Mouse (Mus musculus): ENCODE results near the gene Dnajc16. TPM values are rescaled to one million over a fixed set of nuclear protein-coding genes. Genes with fewer than 3 reads are reported as not detected.

The Dnajc16 gene
- polyA plus RNA-seq, 1 experiment from 2014 or later, result 4.0 TPM

DNA sequence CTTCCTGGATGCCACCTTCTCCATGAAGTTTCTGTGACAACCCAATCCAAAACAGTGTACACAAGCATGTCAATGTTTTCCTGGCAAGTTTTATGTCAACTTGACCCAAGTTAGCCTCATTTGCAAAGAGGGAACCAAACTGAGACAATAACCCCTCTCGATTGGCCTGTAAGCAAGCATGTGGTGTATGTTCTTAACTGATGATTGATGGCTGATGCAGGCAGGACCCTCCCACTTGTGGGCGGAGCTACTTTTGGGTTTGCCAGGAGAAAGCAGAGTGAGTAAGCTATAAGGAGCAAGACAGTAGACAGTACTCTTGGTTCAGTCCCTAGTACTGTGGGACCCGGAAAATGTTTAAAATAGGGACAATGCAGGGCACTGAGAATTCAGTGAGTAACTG is 32.2 kb upstream of the Dnajc16 start:
- H3K4me1 ChIP-seq (ENCODE audit: control insufficient read depth, insufficient read depth, low read length), result no peaks in the 10 kb centered on the region
- H3K36me3 ChIP-seq (replicated peaks; ENCODE audit: control insufficient read depth, insufficient read depth, low read depth, low read length), result no peaks in the 10 kb centered on the region
- H3K27ac ChIP-seq (replicated peaks; ENCODE audit: low read depth, low read length), result no peak overlapping the region
- 67% methylated on average over 3 of the region's 3 CpGs for WGBS
- H3K4me3 ChIP-seq (ENCODE audit: low read depth, low read length), result no peak overlapping the region
- no peaks in the 10 kb centered on the region for H3K27me3 ChIP-seq (ENCODE audit: control insufficient read depth, insufficient read depth, low read length)
- H3K9me3 ChIP-seq (replicated peaks; ENCODE audit: control insufficient read depth, low read length), result no peaks in the 10 kb centered on the region
- no peak overlapping the region for H3K4me2 ChIP-seq (ENCODE audit: low read depth, low read length)
- peak; percentile 43 for DNase-seq (ENCODE audit: low spot score)
- ATAC-seq (replicated peaks; ENCODE audit: insufficient number of reproducible peaks, low FRiP score, low TSS enrichment, low read depth), result no peak
- H3K9ac ChIP-seq (replicated peaks; ENCODE audit: low read length), result no peak overlapping the region

- no peak overlapping the region for H3K27ac ChIP-seq (replicated peaks; ENCODE audit: low read depth, low read length)
- no peaks in the 10 kb centered on the region for H3K27me3 ChIP-seq (ENCODE audit: control insufficient read depth, insufficient read depth, low read length)
- no peaks in the 10 kb centered on the region; the same call in 1 of the 2 replicates for H3K4me1 ChIP-seq (ENCODE audit: control insufficient read depth, insufficient read depth, low read length)
- no peaks in the 10 kb centered on the region for H3K36me3 ChIP-seq (replicated peaks; ENCODE audit: control insufficient read depth, insufficient read depth, low read depth, low read length)
- WGBS, result 73% methylated on average over 10 of the region's 10 CpGs
- ATAC-seq (replicated peaks; ENCODE audit: insufficient number of reproducible peaks, low FRiP score, low TSS enrichment, low read depth), result no peak
- no peak overlapping the region for H3K9ac ChIP-seq (replicated peaks; ENCODE audit: low read length)
- DNase-seq (ENCODE audit: low spot score), result no peak
- H3K4me2 ChIP-seq (ENCODE audit: low read depth, low read length), result no peak overlapping the region
- no peak overlapping the region for H3K4me3 ChIP-seq (ENCODE audit: low read depth, low read length)
- H3K9me3 ChIP-seq (replicated peaks; ENCODE audit: control insufficient read depth, low read length), result no peaks in the 10 kb centered on the region
Observed at GRCm38 (mm10) chr4:141822089-141822488, 31.4 kb upstream of the Dnajc16 start.

DNA sequence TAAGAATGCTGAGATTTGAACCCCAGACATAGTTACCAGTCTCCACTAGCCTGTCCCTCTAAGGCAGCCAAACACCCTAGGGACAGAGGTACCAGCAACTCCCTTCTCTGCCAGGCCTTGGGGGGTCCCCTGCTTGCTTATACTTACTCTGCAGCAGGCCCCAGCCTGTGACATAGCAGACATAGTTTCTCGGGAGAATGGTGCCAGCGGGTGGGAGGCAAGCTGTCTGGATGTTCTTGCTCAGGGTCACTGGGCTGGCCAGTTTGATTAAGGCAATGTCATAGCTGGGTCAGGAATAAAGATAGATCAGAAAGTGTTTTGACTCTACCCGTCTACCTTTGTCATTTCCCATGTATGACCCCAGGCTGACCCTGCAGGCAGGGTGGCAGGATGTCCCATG is 30.4 kb upstream of the Dnajc16 start:
- Histone ChIP-seq H3K27me3 (ENCODE audit: control insufficient read depth, insufficient read depth, low read length) (no peaks in the 10 kb centered on the region), H3K4me3 (ENCODE audit: low read depth, low read length) (no peak overlapping the region), H3K9ac (replicated peaks; ENCODE audit: low read length) (no peak overlapping the region), H3K36me3 (replicated peaks; ENCODE audit: control insufficient read depth, insufficient read depth, low read depth, low read length) (no peaks in the 10 kb centered on the region), H3K9me3 (replicated peaks; ENCODE audit: control insufficient read depth, low read length) (no peaks in the 10 kb centered on the region), H3K4me1 (ENCODE audit: control insufficient read depth, insufficient read depth, low read length) (no peaks in the 10 kb centered on the region; the same call in 1 of the 2 replicates), H3K27ac (replicated peaks; ENCODE audit: low read depth, low read length) (no peak overlapping the region), H3K4me2 (ENCODE audit: low read depth, low read length) (no peak overlapping the region)
- DNase-seq (ENCODE audit: low spot score) (no peak), ATAC-seq (replicated peaks; ENCODE audit: insufficient number of reproducible peaks, low FRiP score, low TSS enrichment, low read depth) (no peak)
- 62% methylated on average over 3 of the region's 3 CpGs for WGBS

DNA sequence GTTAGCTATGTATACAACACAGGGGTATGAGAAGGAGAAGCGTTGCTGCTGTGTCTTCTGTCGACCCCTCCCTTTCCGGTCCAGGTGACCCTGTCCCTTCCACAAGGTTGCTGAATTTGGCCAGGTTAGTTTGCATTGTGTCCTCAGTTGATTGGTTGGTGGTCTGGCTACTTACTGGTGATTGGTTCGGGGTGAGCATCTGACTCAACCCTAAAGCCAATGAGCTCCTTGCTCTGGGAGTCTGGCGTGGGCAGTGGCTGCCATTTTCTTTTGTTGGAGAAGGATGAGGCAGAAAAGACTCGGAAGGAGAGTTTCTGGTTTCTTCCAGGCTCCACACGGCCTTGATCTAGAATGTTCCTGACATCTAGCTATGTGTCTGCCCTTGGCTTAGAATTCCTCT is 28.6 kb upstream of the Dnajc16 start:
- H3K27ac ChIP-seq (replicated peaks; ENCODE audit: low read depth, low read length), result no peak overlapping the region
- no peak for ATAC-seq (replicated peaks; ENCODE audit: insufficient number of reproducible peaks, low FRiP score, low TSS enrichment, low read depth)
- WGBS, result 88% methylated on average over 7 of the region's 7 CpGs

DNA sequence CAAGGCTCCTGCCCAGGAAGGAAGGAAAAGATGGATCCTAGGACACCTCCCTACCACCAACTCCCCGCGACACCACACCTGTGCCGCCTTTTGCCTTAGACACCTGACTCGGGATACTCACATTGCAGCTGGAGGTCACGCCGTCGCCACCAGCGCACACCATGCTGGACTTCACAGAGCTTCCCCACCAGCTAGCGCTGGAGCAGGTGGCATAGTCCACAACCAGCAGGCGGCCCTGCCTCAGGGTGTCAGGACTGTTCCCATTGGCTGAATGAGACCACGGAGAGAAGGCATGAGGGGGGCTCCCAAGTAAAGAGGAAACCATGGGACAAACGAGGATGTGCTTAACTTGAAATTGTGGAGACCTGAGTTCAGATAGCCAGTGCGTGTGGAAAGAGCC is 28.1 kb upstream of the Dnajc16 start:
- Histone ChIP-seq H3K4me1 (ENCODE audit: control insufficient read depth, insufficient read depth, low read length) (no peaks in the 10 kb centered on the region; the same call in 1 of the 2 replicates), H3K27me3 (ENCODE audit: control insufficient read depth, insufficient read depth, low read length) (no peaks in the 10 kb centered on the region), H3K36me3 (replicated peaks; ENCODE audit: control insufficient read depth, insufficient read depth, low read depth, low read length) (peaks cover 1% of the 10 kb centered on the region), H3K4me3 (ENCODE audit: low read depth, low read length) (no peak overlapping the region), H3K4me2 (ENCODE audit: low read depth, low read length) (no peak overlapping the region), H3K9me3 (replicated peaks; ENCODE audit: control insufficient read depth, low read length) (no peaks in the 10 kb centered on the region), H3K27ac (replicated peaks; ENCODE audit: low read depth, low read length) (no peak overlapping the region), H3K9ac (replicated peaks; ENCODE audit: low read length) (no peak overlapping the region)
- WGBS, result 89% methylated on average over 13 of the region's 13 CpGs
- ATAC-seq (replicated peaks; ENCODE audit: insufficient number of reproducible peaks, low FRiP score, low TSS enrichment, low read depth), result no peak
- DNase-seq (ENCODE audit: low spot score), result no peak

More for the DNA sequence above, 28.6 kb upstream of the Dnajc16 start:
- H3K4me2 ChIP-seq (ENCODE audit: low read depth, low read length), result no peak overlapping the region
- no peaks in the 10 kb centered on the region for H3K27me3 ChIP-seq (ENCODE audit: control insufficient read depth, insufficient read depth, low read length)
- no peak for DNase-seq (ENCODE audit: low spot score)
- H3K36me3 ChIP-seq (replicated peaks; ENCODE audit: control insufficient read depth, insufficient read depth, low read depth, low read length), result no peaks in the 10 kb centered on the region
- no peaks in the 10 kb centered on the region for H3K9me3 ChIP-seq (replicated peaks; ENCODE audit: control insufficient read depth, low read length)
- no peak overlapping the region for H3K4me3 ChIP-seq (ENCODE audit: low read depth, low read length)
- H3K4me1 ChIP-seq (ENCODE audit: control insufficient read depth, insufficient read depth, low read length), result no peaks in the 10 kb centered on the region; the same call in 1 of the 2 replicates
- H3K9ac ChIP-seq (replicated peaks; ENCODE audit: low read length), result no peak overlapping the region

GRCm38 (mm10) chr4:141817706-141818105 is 27.0 kb upstream of the Dnajc16 start:
- Histone ChIP-seq H3K9me3 (replicated peaks; ENCODE audit: control insufficient read depth, low read length) (no peaks in the 10 kb centered on the region), H3K4me3 (ENCODE audit: low read depth, low read length) (no peak overlapping the region), H3K27ac (replicated peaks; ENCODE audit: low read depth, low read length) (no peak overlapping the region), H3K27me3 (ENCODE audit: control insufficient read depth, insufficient read depth, low read length) (no peaks in the 10 kb centered on the region), H3K36me3 (replicated peaks; ENCODE audit: control insufficient read depth, insufficient read depth, low read depth, low read length) (peaks cover 3% of the 10 kb centered on the region), H3K4me2 (ENCODE audit: low read depth, low read length) (no peak overlapping the region), H3K9ac (replicated peaks; ENCODE audit: low read length) (no peak overlapping the region), H3K4me1 (ENCODE audit: control insufficient read depth, insufficient read depth, low read length) (no peaks in the 10 kb centered on the region; the same call in 1 of the 2 replicates)
- WGBS, result 63% methylated on average over 10 of the region's 10 CpGs
- DNase-seq (ENCODE audit: low spot score) (no peak), ATAC-seq (replicated peaks; ENCODE audit: insufficient number of reproducible peaks, low FRiP score, low TSS enrichment, low read depth) (no peak)

DNA sequence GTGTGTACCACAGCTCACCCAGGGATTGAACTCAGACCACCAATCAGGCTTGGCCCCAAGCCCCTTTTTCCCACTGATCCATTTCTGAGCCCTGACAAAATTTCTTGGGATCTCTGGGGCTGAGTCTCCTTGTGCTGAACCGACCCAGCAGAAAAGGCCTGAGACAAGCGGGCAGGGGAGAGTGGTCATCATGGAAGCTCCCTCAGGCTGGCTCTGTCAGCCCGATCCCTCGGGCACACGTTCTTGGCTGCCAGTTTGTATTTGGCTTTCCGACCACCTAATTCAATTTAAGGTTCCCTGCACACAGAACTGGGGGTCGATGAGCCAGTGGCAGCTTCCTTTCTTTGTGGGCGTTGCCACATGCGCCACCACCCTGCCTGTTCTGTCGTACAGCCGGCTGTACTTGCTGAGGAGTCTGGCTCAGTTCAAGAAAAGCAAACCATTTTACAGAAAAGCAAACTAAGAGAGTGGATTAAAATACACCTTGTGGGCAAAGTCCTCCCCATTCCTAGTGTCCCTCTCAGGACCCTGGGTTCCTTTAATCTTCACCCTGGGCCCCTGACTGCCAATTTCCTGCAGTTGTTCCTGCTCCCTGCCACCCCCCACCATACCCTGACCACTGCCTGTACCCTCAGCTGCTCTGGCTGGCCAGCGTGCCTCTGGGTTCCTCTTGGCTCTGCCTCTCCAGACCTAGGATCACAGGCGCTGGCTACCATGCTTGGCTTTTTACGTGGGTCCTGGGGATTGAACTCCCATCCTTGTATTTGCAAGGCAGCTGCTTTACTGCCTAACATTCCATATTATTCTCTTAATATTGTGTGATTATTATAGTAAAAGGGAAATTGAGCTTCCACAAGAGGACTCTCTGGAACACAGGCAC is 26.3 kb upstream of the Dnajc16 start:
- no peaks in the 10 kb centered on the region; the same call in 1 of the 2 replicates for H3K4me1 ChIP-seq (ENCODE audit: control insufficient read depth, insufficient read depth, low read length)
- WGBS, result 65% methylated on average over 14 of the region's 14 CpGs
- no peak overlapping the region for H3K4me2 ChIP-seq (ENCODE audit: low read depth, low read length)
- ATAC-seq (replicated peaks; ENCODE audit: insufficient number of reproducible peaks, low FRiP score, low TSS enrichment, low read depth), result no peak
- no peak overlapping the region for H3K9ac ChIP-seq (replicated peaks; ENCODE audit: low read length)
- no peaks in the 10 kb centered on the region for H3K9me3 ChIP-seq (replicated peaks; ENCODE audit: control insufficient read depth, low read length)
- DNase-seq (ENCODE audit: low spot score), result no peak
- H3K4me3 ChIP-seq (ENCODE audit: low read depth, low read length), result no peak overlapping the region
- no peaks in the 10 kb centered on the region for H3K27me3 ChIP-seq (ENCODE audit: control insufficient read depth, insufficient read depth, low read length)
- H3K27ac ChIP-seq (replicated peaks; ENCODE audit: low read depth, low read length), result no peak overlapping the region
- peaks cover 3% of the 10 kb centered on the region for H3K36me3 ChIP-seq (replicated peaks; ENCODE audit: control insufficient read depth, insufficient read depth, low read depth, low read length)

DNA sequence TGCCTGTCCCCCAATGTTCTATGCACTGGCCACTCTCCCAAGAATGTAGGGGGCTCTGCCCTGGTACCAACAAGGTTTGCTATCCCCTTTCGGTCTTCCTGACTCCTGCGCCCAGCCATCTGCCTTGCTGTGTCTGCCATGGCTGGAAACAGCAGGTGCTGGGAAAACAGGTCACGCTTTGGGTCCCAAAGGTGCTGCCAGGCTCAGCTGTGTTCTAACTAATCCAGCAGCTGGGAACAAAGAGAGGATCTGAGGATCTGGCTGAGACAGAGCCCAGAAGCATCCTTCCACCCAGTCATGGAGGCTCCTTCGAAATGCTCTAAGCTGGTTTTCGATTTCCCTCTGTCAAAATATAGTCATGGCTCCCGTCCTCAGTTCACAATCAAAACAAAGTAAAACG is 25.5 kb upstream of the Dnajc16 start:
- Histone ChIP-seq H3K27ac (replicated peaks; ENCODE audit: low read depth, low read length) (no peak overlapping the region), H3K36me3 (replicated peaks; ENCODE audit: control insufficient read depth, insufficient read depth, low read depth, low read length) (peaks cover 3% of the 10 kb centered on the region), H3K27me3 (ENCODE audit: control insufficient read depth, insufficient read depth, low read length) (no peaks in the 10 kb centered on the region), H3K4me2 (ENCODE audit: low read depth, low read length) (no peak overlapping the region), H3K4me3 (ENCODE audit: low read depth, low read length) (no peak overlapping the region), H3K9me3 (replicated peaks; ENCODE audit: control insufficient read depth, low read length) (no peaks in the 10 kb centered on the region), H3K9ac (replicated peaks; ENCODE audit: low read length) (no peak overlapping the region), H3K4me1 (ENCODE audit: control insufficient read depth, insufficient read depth, low read length) (no peaks in the 10 kb centered on the region; the same call in 1 of the 2 replicates)
- ATAC-seq (replicated peaks; ENCODE audit: insufficient number of reproducible peaks, low FRiP score, low TSS enrichment, low read depth) (no peak), DNase-seq (ENCODE audit: low spot score) (no peak)
- WGBS, result 84% methylated on average over 7 of the region's 7 CpGs
